Mouse (Mus musculus) hindbrain, postnatal 0 days (tissue): ENCODE data around the gene Cetn4. TPM values are rescaled to one million over a fixed set of nuclear protein-coding genes. Genes with fewer than 3 reads are reported as not detected.
A peak's percentile ranks its signal among the peaks of the same experiment; 100 is the strongest.

Experiments used
- ATAC-seq: fragments of 200-750 bp; cut with Nextera tagmentation; 2 replicates; pipeline ENCODE4 v1.8.0; 2017; ENCODE audit warnings: mild to moderate bottlenecking, moderate TSS enrichment, moderate library complexity
- DNase-seq: peaks from one replicate; pipeline ENCODE4 v3.0.0-alpha.2; 2015; ENCODE audit warnings: low spot score
- H3K27ac ChIP-seq: fragments of 300-500 bp; sonication (generic); 2 replicates; pipeline ENCODE4 v1.5.1; 2014; ENCODE audit warnings: mild to moderate bottlenecking
- H3K27me3 ChIP-seq: fragments of 300-500 bp; sonication (generic); 2 replicates; pipeline ENCODE4 v1.6.1; 2014; ENCODE audit warnings: low read length, mixed read lengths; ENCODE audit not compliant: insufficient read depth
- H3K36me3 ChIP-seq: fragments of 300-500 bp; sonication (generic); 2 replicates; pipeline ENCODE4 v1.6.1; 2014; ENCODE audit warnings: low read length, mixed read lengths; ENCODE audit not compliant: insufficient read depth
- H3K4me1 ChIP-seq: fragments of 300-500 bp; sonication (generic); 2 replicates; pipeline ENCODE4 v1.6.1; 2014; ENCODE audit warnings: antibody characterized with exemption, low read length, mixed read lengths; ENCODE audit not compliant: insufficient read depth
- H3K4me2 ChIP-seq: fragments of 300-500 bp; sonication (generic); 2 replicates; pipeline ENCODE4 v1.6.1; 2014; ENCODE audit warnings: low read depth, mild to moderate bottlenecking, low read length, moderate library complexity, mixed read lengths
- H3K4me3 ChIP-seq: fragments of 300-500 bp; sonication (generic); 2 replicates; pipeline ENCODE4 v1.5.1; 2014; ENCODE audit warnings: low read length
- H3K9ac ChIP-seq: fragments of 300-500 bp; sonication (generic); replicated peaks from 2 replicates; pipeline ENCODE4 v1.6.1; 2014; ENCODE audit warnings: mild to moderate bottlenecking, low read length, moderate library complexity, mixed read lengths
- H3K9me3 ChIP-seq: fragments of 300-500 bp; sonication (generic); 2 replicates; pipeline ENCODE4 v1.6.1; 2016; ENCODE audit warnings: low read length, mixed read lengths
- CTCF ChIP-seq: IDR thresholded peaks from 2 replicates; pipeline ENCODE4 v1.5.1; 2016; ENCODE audit warnings: antibody characterized with exemption, control low read depth, low read depth
- WGBS: fragments of 180-500 bp; shearing (Covaris S2); extraction: QIAGEN DNeasy Blood & Tissue Kit; methylation state at CpG from one replicate; pipeline ENCODE4 v1.1.7; 2014; 5-methylcytosine and 5-hydroxymethylcytosine counted together
- polyA plus RNA-seq: library from polyadenylated mRNA; unstranded; fragments of >200 nt; fragmentation: Nextera tagmentation; extraction: Ambion mirVana; gene quantifications from 2 replicates; pipeline ENCODE4 v1.2.1, GENCODE M21; 2015
- total RNA-seq: library from RNA; depleted of rRNA; stranded (reverse); fragments of >200 nt; gene quantifications from 2 replicates; pipeline ENCODE4 v1.2.3, GENCODE M21; 2014; rRNA removed

Gene Cetn4
- total RNA-seq, result 1.3 and 4.4 TPM in 2 replicates
- 3.3 and 4.6 TPM in 2 replicates for polyA plus RNA-seq

GRCm38 (mm10) chr3:37312370-37312941 lies at the start of gene Cetn4, which contains the start of gene Bbs12:
Gene Cetn4 (minus strand): TSS chr3:37312708.
Gene Bbs12 (plus strand): TSS chr3:37312554.
- ATAC-seq, result peak; percentile 100
- H3K4me1 ChIP-seq, result peaks cover 3% of the 10 kb centered on the region; the same call in 1 of the 2 replicates
- H3K27ac ChIP-seq, result peak within 1 kb of the TSS; percentile 78
- H3K9ac ChIP-seq, result peak within 1 kb of the TSS; percentile 84
- H3K4me3 ChIP-seq, result peak within 1 kb of the TSS; percentile 87
- TF ChIP-seq CTCF, result no peak
- no peaks in the 10 kb centered on the region for H3K27me3 ChIP-seq
- peak within 1 kb of the TSS; percentile 73 for H3K4me2 ChIP-seq
- peak; percentile 98 for DNase-seq
- no peaks in the 10 kb centered on the region for H3K9me3 ChIP-seq
- WGBS, result under 1% methylated on average over 54 of the region's 54 CpGs
- no peaks in the 10 kb centered on the region for H3K36me3 ChIP-seq

GRCm38 (mm10) chr3:37360729-37361128 lies 48.2 kb upstream of the Cetn4 start:
- no peak for TF ChIP-seq CTCF
- Histone ChIP-seq H3K9ac (no peak overlapping the region), H3K9me3 (no peaks in the 10 kb centered on the region), H3K4me1 (no peaks in the 10 kb centered on the region), H3K4me2 (no peak overlapping the region), H3K36me3 (no peaks in the 10 kb centered on the region), H3K27me3 (no peaks in the 10 kb centered on the region), H3K27ac (no peak overlapping the region), H3K4me3 (no peak overlapping the region)
- DNase-seq, result no peak
- 78% methylated on average over 9 of the region's 9 CpGs for WGBS
- ATAC-seq, result no peak

- Histone ChIP-seq H3K9ac (no peak overlapping the region), H3K4me1 (no peaks in the 10 kb centered on the region), H3K36me3 (no peaks in the 10 kb centered on the region), H3K4me2 (no peak overlapping the region), H3K9me3 (no peaks in the 10 kb centered on the region), H3K4me3 (no peak overlapping the region), H3K27me3 (no peaks in the 10 kb centered on the region), H3K27ac (no peak overlapping the region)
- 56% methylated on average over 1 of the region's 1 CpGs for WGBS
- ATAC-seq (no peak; the same call in 1 of the 2 replicates), DNase-seq (no peak)
- no peak for TF ChIP-seq CTCF
These were observed 42.2 kb upstream of the Cetn4 start for GRCm38 (mm10) chr3:37354737-37355136.

- Histone ChIP-seq H3K4me2 (no peak overlapping the region), H3K27me3 (no peaks in the 10 kb centered on the region), H3K4me1 (0 out of 2 replicates have a peak, but pooled peaks cover 1% of the 10 kb centered on the region), H3K36me3 (no peaks in the 10 kb centered on the region), H3K9me3 (no peaks in the 10 kb centered on the region), H3K9ac (no peak overlapping the region), H3K27ac (no peak overlapping the region), H3K4me3 (no peak overlapping the region)
- ATAC-seq (no peak), DNase-seq (no peak)
- no peak for TF ChIP-seq CTCF
- WGBS, result 89% methylated on average over 10 of the region's 10 CpGs
These were observed 41.5 kb upstream of the Cetn4 start for GRCm38 (mm10) chr3:37353951-37354481.

- Histone ChIP-seq H3K9ac (no peak overlapping the region), H3K27me3 (no peaks in the 10 kb centered on the region), H3K4me1 (0 out of 2 replicates have a peak, but pooled peaks cover 3% of the 10 kb centered on the region), H3K4me2 (no peak overlapping the region), H3K9me3 (no peaks in the 10 kb centered on the region), H3K36me3 (no peaks in the 10 kb centered on the region), H3K27ac (no peak overlapping the region), H3K4me3 (no peak overlapping the region)
- ATAC-seq (no peak), DNase-seq (no peak)
- 61% methylated on average over 7 of the region's 7 CpGs for WGBS
- TF ChIP-seq CTCF, result no peak
These were observed 37.9 kb upstream of the Cetn4 start for GRCm38 (mm10) chr3:37350386-37350785.

GRCm38 (mm10) chr3:37349166-37349548 lies 36.6 kb upstream of the Cetn4 start:
- peak overlapping the region; percentile 61 for H3K9ac ChIP-seq
- H3K27me3 ChIP-seq, result no peaks in the 10 kb centered on the region
- TF ChIP-seq CTCF, result no peak
- no peaks in the 10 kb centered on the region for H3K36me3 ChIP-seq
- WGBS, result 9% methylated on average over 8 of the region's 8 CpGs
- H3K4me1 ChIP-seq, result 0 out of 2 replicates have a peak, but pooled peaks cover 3% of the 10 kb centered on the region
- H3K9me3 ChIP-seq, result no peaks in the 10 kb centered on the region
- no peak for DNase-seq
- H3K4me2 ChIP-seq, result peak overlapping the region; percentile 99
- ATAC-seq, result no peak
- no peak overlapping the region for H3K27ac ChIP-seq
- H3K4me3 ChIP-seq, result peak overlapping the region; percentile 66
